Mouse (Mus musculus) thymus, adult 2 months (tissue): ENCODE measurements around the gene Mettl17.

Experiments used
- CTCF ChIP-seq: fragments of 200-500 bp; IDR thresholded peaks from 2 replicates; pipeline ENCODE4 v1.5.1; 2012; ENCODE audit warnings: mild to moderate bottlenecking, control low read depth, low read length, moderate library complexity, borderline replicate concordance; ENCODE audit not compliant: control insufficient read depth, poor library complexity, insufficient read depth; ENCODE audit errors: extremely low read depth
- POLR2A ChIP-seq: fragments of 200-500 bp; IDR thresholded peaks from 2 replicates; pipeline ENCODE4 v1.6.1; 2012; ENCODE audit warnings: mild to moderate bottlenecking, low read length, control low read depth, moderate library complexity; ENCODE audit not compliant: control insufficient read depth, poor library complexity, insufficient read depth; ENCODE audit errors: extremely low read depth

DNA sequence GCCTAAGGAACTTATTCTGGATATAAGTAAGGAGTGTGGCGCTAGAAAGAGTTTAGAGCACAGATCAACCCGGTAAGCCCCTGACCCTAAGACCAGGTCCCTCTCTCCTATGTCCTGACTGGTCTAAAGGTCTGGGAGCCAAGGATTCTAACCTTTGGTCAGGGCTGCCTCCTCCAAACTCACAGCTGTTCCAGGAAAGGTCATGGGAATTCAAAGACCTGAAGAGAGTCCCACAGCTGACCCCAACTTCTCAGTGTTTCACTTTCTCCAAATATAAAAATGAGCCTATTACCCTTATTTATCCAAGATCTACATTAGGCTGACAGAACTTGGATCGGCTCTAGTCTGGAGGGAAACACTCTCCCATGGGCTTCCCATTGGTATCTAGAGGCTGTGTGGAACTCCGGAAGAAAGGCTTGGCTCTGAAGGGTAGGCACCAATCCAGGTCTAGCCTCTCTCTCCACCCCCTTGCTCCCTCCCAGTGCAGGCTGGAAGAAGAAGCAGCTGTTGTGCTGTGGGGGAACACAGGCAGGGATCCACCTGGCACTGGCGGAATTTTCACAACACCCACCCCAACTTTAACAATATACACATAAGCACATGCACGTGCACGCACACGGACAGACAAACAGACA is 44.8 kb downstream of the Mettl17 start:
- TF ChIP-seq POLR2A = no peak
- TF ChIP-seq CTCF = no peak
